Mouse (Mus musculus): ENCODE measurements at regions not wholly inside any gene's neighbourhood (a gene's known extent, or its start where the extent isn't known, plus 50 kb on each side); places are given as distances from the start of the nearest gene placed in this dataset.

DNA sequence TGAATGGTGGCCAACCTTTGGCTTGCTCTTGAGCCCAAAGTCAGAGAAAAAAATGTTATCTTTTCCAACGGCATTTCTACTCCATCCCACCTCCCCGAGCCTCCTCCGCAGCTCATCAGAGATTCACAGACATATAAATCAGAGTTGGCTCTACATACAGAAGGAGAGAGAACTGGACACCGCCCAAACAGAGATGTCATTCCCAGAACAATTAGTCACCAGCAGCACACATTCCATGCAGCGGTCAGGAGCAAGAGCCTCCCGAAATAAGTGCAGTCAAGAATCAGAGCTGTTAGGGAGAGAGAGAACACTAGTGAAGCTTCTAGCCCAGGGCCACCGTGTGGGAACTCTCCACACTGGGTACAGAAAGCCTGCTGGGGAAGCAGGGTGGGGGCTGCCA lies 121.2 kb upstream of the Dyrk2 start:
- no peak for DNase-seq
- intact Hi-C loops (cut with DNase I): no loop called here

DNA sequence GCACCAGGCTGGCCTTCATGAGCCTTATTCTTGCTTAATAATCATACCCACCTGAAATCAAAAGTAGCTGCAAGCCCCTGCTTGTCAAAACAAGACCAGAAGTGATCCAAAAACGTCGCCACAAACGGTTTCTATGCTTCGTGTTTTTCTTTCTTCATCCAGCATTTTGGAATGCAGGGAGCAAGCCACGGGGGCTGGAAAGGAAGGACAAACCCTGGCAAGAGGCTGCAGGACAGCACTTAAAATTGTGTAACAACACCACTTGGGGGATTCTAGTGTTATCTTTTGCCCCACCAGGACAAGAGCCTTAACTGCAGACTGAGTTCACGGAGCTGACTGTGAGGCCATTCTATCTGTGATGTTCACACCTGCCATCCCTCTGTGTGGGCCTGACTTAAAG lies 120.5 kb upstream of the Dyrk2 start:
- DNase-seq: no peak
- intact Hi-C loops (cut with DNase I): no loop called here

DNA sequence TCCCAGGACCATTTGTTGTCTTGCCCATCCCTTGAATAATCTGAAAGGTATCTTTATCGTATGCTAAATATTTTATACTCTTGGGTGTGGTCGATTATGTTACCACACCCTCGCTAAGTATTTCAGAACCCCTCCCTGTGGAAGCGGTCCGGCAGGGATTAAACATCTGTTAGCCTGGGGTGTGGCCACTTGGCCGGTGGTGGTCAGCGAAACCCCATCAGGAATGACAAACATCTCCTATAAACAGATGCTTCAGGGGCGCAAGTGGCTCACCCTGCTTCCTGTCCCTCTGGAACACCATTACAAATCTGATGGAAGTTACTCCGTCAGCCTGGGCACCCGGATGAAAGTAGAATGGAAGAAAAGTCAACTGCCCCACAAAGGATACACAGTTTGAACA lies 119.8 kb upstream of the Dyrk2 start:
- intact Hi-C loops (cut with DNase I): no loop called here
- DNase-seq: no peak

DNA sequence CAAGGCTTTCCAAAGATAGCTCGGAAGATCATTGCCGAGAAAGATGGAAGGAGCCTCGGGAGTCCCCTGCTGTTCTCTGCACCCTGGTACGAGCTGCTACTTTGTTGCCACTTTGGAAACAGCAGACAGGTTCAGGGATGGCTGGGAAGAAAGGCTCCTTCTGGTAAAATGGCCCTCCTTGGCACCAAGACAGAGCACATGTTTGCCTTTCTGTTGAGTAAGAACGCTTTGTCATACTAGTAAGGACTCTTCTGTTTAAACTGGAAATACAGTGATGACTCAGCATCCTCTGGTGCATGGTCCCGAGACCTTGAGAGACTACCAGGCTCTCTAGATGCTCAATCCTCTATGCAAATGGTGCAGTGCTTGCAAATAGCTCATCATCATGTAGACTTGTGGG lies 118.2 kb upstream of the Dyrk2 start:
- DNase-seq: no peak
- intact Hi-C loops (cut with DNase I): no loop called here

DNA sequence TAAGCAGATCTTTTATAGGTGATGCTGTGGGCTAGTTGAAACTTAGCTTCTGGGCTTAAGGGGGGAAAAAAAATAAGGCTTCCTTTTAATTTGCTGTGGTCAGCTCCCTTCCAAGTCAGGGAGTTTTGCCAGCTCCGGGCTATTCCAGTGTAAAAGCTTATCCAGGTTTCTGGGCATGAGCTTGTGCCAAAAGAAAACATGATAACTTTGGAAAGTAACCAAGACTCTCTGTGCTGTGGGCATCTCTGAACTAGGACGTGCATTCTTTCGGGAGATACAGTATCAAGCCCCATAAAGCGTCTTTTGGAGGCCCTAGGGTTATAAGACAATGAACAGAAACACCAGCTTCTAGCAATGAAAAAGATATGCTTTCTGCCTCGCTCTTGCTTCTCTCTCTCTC lies 114.6 kb upstream of the Dyrk2 start:
- intact Hi-C loops (cut with DNase I): no loop called here
- peak; percentile 58 for DNase-seq

DNA sequence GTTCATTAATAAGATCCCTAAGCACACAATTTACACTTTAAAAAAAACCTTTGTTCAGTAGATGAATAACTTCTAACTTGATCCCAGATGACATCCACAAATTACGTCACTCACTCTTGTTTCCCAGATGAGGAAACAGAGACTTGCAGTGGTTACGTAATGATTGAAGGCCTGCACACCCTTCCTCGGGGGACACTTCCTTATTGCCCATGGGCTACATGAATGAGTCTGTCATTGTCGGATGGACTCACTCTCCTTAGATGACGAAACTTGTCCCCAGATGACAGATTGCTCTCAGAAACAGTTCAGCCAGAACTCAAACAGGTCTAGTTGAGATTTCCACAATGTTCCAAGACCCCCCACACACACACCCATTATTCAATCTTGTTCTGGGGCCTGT lies 111.4 kb upstream of the Dyrk2 start:
- no peak for DNase-seq
- intact Hi-C loops (cut with DNase I): no loop called here

DNA sequence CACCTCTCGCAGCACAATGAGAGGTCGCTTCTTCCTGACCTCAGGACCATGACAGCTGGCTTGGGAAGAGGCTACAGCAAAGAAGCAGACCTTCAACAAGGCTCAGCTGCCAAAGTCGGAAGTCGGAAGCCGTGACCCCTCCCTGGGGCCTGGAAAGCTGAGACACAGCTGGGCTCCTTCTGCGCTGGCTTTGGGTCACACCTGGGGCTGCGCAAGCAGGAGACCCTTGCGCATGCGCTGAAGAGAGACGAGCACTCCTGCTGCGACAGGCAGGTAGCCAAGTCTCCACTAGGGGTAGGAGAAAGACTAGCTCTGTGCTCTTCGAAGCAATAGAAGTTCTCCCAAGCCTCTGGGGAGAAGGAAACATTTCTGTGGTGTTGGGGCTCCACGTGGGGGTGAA lies 109.3 kb upstream of the Dyrk2 start:
- intact Hi-C loops (cut with DNase I): no loop called here

DNA sequence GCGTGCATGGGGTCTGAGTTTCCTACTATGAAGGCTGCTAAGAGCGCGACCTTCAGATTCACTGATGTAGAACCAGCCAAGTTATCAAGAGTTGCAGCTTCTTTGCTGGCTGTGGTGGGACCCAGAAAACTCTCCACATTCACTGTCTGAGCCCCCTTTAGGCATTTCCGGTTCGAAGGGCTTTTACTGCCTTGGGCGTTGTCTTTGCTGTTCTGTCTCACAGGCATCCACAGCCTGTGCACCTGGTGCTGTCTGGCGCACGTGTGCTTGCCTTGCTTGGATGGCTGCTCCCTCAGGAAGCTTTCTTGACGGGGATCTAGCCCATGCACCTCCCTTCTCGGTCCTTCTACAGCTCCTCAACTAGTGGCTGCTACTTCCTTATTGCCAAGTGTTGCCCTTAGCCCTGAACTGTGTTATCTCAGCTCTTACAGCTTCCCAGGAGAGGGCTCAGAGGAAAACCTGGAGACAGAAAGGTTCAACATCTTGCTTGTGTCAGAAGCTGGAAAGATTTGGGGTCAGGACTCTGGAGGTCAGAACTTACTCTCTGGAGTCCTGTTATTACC lies 108.3 kb upstream of the Dyrk2 start:
- DNase-seq: no peak
- intact Hi-C loops (cut with DNase I): no loop called here

More for the DNA sequence above, 109.3 kb upstream of the Dyrk2 start:
- DNase-seq: no peak

DNA sequence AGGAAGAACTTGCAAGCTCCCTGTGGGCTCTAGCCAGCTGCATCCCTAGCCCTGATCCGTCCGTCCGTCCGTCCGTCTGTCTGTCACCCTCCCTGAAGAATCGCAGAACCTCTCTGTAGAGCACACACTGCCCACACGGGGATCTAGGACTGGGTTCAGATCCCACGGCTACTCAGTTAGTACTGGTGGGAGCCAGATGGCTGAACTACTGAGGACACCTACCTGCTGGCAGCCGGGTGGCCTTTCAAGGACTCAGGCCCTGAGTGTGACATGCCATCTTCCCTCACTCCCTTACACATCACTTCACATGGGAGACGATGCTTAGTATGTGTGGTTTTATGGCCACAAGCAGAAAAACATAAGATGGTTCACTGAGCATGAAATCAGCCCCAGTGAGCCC lies 106.4 kb upstream of the Dyrk2 start:
- intact Hi-C loops (cut with DNase I): no loop called here
- no peak for DNase-seq

DNA sequence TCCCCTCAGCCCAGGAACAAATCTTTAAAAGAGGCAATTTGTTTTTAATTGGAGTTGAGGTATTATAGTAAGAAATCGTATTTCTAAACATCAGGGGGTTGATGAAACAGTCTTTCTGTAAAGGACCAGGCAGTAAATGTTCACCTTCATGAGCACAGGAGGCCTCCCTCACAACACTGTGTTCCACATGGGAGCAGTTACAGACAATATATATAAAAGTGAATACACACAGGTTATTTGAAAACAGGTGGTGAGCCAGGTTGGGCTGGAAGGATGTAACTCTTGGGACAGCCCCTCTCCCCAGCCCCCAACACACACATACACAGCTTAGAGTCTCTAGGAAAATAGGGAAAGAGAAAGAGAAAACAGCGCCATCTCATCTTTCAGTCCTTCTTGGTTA lies 105.8 kb upstream of the Dyrk2 start:
- intact Hi-C loops (cut with DNase I): no loop called here
- no peak for DNase-seq

DNA sequence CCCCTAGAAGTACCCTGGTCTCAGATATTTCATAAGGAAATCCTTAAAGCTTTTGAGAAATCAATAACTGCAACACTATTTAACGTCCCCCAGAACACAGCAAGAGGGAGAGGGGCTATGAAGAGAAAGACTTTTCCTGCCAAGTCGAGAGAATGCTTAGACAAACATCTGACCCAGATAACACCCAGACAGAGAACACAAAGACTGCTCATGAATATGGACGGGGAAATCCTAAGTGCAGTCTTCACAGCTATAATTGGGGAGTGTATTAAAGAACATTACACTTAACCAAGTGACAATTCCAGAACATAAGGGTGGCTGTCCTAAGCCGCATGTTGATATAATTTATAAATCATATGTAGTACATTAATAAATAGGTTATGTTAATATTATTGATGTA lies 103.3 kb upstream of the Dyrk2 start:
- intact Hi-C loops (cut with DNase I): no loop called here
- no peak for DNase-seq

DNA sequence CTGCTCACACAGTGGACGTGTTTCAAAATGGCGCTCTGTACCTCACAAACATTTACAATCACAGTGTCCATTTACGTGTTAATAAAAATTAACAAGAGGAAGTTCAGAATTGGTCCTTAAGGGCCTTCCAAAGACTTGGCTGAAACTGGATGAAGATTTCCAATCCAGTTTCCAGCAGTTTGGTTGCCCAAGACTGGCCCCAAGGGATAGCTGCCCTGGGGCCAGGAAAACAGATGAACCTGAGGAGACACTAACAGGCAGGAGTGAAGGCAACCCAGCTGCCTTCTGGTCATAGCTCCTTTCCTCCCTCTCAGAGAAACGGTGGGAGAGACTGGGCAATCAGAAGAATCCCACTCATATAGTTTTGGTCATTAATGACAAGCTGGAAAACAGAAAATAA lies 102.6 kb upstream of the Dyrk2 start:
- intact Hi-C loops (cut with DNase I): no loop called here
- no peak for DNase-seq

DNA sequence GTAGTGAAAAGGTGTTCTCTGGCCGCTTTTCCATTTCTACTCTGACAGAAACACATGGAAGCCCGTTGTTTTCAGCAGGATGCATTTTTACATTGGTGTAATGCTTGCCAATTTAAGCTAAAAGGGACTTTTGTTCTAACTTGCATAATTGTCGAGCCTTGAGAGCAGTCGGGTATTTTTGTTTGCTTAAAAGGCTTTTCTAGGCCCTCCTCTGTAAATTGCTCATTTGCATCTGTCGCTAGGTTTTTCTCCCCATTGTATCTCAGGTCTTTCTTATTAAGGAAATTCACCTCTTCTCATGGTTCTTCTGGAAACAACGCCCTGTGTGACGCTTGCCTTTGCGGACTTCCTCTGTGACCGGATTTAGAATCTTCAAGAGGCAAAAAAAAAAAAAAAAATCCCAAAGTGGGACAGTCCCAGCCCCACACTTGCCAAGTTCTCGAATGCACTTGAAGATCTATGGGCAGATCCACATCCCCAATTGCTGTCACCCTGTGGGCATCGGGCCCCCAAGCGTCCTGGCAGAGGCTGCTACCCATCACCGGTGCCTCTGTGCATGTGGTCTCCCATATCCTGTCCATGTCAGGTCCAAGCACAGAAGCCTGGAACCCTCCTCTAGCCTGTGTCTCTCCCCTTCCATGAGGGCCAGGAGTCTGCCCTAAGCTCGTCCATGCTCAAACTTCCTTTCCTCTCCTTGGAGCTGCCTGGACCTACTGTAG lies 100.6 kb upstream of the Dyrk2 start:
- intact Hi-C loops (cut with DNase I): no loop called here

DNA sequence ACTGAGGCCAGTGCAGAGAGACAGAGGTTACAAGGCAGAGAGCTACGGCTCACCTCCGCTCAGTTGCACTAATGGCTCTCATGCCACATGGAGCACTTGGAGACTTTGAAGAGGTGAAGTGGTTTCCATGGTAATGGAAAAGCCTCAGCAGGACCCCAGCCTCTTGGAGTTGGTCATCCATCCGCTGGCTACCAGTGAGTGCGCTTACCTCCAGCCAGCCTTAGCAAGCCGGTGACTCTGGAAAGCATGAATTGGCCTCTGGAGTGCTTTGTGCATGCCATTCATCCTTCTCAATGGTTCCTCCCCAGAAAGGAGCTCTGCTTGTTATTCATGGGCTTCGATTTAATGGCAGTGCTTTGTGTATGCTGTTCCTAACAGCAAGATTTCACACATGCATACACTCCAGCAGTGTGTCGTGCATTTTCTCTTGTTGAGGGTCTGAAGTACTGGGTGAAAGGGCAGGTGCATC lies 91.7 kb upstream of the Dyrk2 start:
- intact Hi-C loops (cut with DNase I): no loop called here
- no peak for DNase-seq

More for the DNA sequence above, 100.6 kb upstream of the Dyrk2 start:
- no peak for DNase-seq

DNA sequence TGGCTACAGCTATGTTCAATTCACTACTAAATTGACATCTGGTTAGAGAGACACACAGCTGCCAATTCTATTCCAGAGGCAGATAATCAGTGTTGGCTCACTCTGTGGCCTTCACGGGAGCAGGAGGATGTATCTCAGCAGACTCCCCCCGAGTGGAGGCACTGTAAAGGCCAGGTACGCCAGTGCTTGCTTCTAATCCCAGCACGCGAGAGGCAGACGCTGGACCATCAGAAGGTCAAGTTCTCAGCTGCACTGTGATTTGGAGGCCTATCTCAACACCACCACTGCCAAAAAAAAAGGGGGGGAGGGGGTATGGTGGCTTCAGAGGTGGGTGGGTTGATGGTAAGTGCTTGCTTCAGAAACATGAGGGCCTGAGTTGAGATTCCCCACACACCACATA lies 90.1 kb upstream of the Dyrk2 start:
- intact Hi-C loops (cut with DNase I): no loop called here

DNA sequence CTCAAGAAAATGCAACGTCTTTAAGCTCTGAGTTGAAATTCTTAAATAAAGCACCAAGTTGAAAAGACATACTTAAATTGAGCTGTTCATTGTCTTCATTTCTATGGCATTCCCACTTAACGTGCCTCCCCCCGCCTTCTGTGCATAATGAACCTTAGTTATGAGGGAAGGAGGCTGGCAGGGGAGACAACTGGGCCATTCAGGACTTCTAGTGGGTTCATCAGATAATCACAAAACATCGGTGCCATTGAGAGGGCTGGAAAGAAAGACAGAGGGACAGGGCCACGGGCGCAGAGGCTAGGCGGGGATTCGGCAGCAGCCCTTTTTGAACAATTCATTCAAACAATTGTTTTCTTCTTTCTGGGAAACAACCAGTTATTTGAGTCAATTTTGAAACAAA lies 89.6 kb upstream of the Dyrk2 start:
- intact Hi-C loops (cut with DNase I): loop anchor here (2.0 kb wide), 1 partner anchor 91 kb away; no protein-coding TSS in a partner anchor
- DNase-seq: no peak

More for the DNA sequence above, 90.1 kb upstream of the Dyrk2 start:
- no peak for DNase-seq

DNA sequence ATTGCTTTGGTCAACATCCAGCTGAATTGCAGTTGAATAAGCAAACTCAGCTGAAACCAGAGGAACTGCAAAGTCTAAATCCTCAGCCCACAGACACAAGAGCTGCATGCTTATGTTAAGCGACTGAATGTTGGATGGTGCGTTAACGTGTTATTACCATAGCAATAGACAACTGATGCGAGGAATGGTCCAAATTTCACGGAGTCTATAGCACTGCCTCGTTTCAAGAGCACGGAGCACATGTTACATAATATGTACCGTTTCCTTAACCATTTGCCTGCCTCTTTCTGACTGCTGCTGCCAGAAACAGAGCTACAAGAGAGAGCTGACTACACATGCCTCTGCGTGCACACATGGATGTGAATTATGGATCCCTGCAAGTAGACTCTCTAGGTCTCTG lies 86.3 kb upstream of the Dyrk2 start:
- no peak for DNase-seq
- intact Hi-C loops (cut with DNase I): no loop called here

DNA sequence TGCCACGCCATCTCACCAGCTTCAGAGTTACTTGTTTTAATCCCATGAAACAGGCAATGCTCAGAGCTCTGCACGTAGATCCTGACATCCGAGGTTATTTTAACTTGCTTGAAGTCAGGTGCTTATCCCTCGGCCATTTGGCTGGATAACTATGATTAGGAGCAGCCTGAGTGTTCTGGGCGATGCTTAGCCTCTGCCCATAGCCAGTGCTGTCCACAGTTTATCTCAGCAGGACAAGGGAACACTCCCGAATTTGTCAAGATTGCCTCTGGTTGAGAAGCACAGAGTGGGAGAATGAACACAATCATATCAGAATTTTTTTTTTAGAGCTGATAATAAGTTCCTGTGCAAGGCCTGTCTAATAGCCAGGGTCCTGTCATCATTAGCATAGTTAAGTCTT lies 83.4 kb upstream of the Dyrk2 start:
- intact Hi-C loops (cut with DNase I): no loop called here
- no peak for DNase-seq

DNA sequence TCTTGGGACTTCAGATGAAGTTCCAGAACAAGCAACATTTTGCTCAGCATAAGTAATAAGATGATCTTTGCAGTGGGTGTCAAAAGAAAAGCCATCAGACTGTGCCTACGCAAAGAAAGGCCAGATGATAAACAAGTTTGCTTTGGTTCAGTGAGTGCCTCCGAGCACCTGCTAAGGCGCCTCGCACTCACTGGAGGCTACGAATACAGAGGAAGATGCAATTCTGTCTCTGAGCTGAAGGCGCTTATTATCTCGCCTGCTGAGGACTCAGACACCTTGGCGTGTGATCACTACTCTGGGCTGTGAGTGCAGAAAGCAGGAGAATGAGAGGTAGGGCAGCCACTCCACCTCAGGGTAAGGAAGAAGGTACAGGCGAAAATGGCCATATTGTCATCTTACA lies 82.7 kb upstream of the Dyrk2 start:
- DNase-seq: no peak
- intact Hi-C loops (cut with DNase I): no loop called here

DNA sequence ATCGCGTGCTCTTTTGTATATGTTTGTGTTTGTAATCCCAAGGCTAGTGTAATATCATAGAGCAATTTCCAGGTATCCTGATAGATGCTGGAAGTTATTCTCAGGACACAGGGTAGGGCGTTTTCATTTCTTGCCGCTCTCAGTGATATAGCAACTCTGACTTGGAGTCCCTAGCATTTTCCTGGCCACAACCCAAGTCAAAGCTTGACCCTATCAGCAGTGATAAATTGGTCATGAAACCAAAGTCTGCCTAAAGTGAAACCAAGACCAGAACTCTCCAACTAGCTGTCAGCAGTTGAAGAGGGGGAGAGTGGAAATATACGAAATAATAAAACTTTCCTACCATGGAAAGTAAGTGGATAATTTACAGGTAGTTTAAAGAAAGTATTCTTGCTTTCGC lies 77.7 kb upstream of the Dyrk2 start:
- intact Hi-C loops (cut with DNase I): no loop called here
- DNase-seq: no peak

DNA sequence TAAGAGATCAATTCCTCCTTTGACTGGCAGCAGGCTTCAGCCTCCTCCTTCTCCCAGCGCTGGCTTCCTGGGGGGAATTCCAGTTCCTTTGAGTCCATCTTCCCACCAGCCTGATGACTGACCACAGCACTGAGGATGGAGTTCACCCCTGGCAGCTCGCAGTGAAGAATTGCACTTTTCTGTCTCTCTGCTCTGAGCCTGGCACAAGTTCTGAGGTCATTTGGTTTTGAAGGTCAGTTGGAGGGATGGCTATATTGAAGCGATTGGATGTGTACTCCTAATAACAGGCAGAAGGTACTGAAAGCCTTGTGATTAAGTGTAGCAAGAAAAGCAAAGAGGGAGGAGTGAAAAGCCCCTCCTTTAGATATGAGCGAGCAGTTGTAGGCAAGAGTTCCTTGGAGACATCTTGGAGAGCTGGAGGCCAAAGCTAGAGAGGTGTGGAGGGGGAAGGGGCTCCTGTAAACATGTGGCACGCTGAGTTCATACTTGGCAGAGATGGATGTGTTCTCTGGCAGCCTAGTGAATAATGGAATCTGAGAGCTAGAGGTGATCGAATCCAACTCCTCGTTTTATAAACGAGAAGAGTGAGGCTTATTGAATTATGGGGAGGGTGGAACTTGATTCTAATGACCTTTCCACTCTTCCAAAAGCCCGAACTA lies 77.1 kb upstream of the Dyrk2 start:
- DNase-seq: no peak
- intact Hi-C loops (cut with DNase I): no loop called here

DNA sequence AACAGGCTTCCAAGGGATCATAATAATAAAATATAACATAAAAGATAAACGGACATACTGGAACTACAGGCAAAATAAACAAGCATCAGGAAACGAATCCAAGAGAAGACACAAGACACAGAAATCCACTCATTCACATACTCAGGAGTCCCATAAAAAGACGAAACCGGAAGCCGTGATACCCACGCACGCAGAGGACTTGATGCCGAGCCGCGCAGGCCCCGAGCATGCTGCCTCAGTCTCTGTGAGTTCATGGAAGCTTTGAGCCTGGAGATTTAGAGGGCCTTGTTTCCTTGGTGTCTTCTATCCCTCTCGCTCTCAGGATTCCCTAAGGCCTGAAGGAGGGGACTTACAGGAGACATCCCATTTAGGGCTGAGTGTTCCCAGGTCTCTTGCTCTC lies 57.3 kb upstream of the Dyrk2 start:
- intact Hi-C loops (cut with DNase I): no loop called here

More for the DNA sequence above, 57.3 kb upstream of the Dyrk2 start:
- DNase-seq: no peak

All from left cerebral cortex, postnatal 4 days (tissue).